Mouse (Mus musculus): ENCODE results near the gene Agbl1. TPM values are rescaled to one million over a fixed set of nuclear protein-coding genes. Genes with fewer than 3 reads are reported as not detected.
A peak's percentile ranks its signal among the peaks of the same experiment; 100 is the strongest.

The Agbl1 gene
- total and polyA plus RNA-seq, 2 experiments from 2014 or later: 0.15 to 0.43 TPM

DNA sequence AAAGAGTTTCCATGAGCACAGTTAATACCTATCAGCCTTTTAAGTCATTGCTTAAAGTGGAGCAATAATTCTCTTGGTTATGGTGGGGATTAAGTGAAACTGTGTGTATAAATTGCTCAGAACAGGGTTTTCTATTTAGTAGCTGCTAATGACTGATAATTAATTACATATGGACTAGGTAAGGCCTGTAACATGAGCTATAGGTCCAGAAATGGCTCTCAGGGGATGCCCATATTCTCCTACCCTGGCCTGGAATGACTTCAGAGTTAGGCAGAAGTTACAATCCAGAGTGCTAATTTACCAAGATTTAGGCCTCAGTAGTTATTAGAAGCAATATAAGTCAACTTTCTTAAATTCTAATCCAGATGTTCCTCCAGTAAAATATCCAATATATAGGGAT lies 317.6 kb downstream of the Agbl1 start:
- no peak overlapping the region for H3K27ac ChIP-seq (ENCODE audit: low read depth, low read length)
- H3K36me3 ChIP-seq (ENCODE audit: insufficient read depth): no peaks in the 10 kb centered on the region
- no peak for DNase-seq
- H3K27me3 ChIP-seq (ENCODE audit: insufficient read depth, low read length): no peaks in the 10 kb centered on the region
- H3K9ac ChIP-seq: no peak overlapping the region
- H3K9me3 ChIP-seq (ENCODE audit: low read length): no peaks in the 10 kb centered on the region
- H3K4me3 ChIP-seq (ENCODE audit: low read depth, low read length): no peak overlapping the region
- H3K4me1 ChIP-seq (ENCODE audit: insufficient read depth): no peaks in the 10 kb centered on the region
- no peak for ATAC-seq
- TF ChIP-seq CTCF (IDR thresholded peaks at IDR 0.05; ENCODE audit: low read depth): no peak
- no peak overlapping the region for H3K4me2 ChIP-seq (ENCODE audit: low read depth)

DNA sequence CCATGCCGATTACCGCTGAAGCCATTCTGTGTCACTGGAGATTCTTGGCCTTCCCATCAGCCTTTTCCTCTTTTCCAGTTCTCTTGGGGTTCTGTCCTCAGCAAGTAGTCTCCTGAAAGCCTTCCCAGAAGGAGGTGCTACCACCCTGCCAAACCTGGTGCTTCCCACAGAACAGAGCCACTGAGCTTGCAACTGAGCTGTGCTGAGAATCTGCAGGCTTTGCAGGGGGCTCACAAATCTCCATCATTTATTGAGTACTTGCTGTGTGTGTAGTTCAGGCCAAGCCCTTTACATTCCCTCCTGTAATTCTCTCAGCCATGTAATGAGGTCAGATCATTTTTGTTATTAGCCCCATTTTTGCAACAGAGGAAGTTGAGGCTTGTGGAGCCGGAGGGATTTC lies 322.2 kb downstream of the Agbl1 start:
- H3K27me3 ChIP-seq (ENCODE audit: insufficient read depth, low read length): no peaks in the 10 kb centered on the region
- H3K9me3 ChIP-seq (ENCODE audit: low read length): no peaks in the 10 kb centered on the region
- H3K4me1 ChIP-seq (ENCODE audit: insufficient read depth): no peaks in the 10 kb centered on the region
- ATAC-seq (no peak), DNase-seq (no peak)
- no peak for TF ChIP-seq CTCF (IDR thresholded peaks at IDR 0.05; ENCODE audit: low read depth)
- no peak overlapping the region for H3K9ac ChIP-seq
- H3K36me3 ChIP-seq (ENCODE audit: insufficient read depth): no peaks in the 10 kb centered on the region
- WGBS: 90% methylated on average over 3 of the region's 3 CpGs
- no peak overlapping the region for H3K4me2 ChIP-seq (ENCODE audit: low read depth)
- no peak overlapping the region for H3K4me3 ChIP-seq (ENCODE audit: low read depth, low read length)
- H3K27ac ChIP-seq (ENCODE audit: low read depth, low read length): no peak overlapping the region

DNA sequence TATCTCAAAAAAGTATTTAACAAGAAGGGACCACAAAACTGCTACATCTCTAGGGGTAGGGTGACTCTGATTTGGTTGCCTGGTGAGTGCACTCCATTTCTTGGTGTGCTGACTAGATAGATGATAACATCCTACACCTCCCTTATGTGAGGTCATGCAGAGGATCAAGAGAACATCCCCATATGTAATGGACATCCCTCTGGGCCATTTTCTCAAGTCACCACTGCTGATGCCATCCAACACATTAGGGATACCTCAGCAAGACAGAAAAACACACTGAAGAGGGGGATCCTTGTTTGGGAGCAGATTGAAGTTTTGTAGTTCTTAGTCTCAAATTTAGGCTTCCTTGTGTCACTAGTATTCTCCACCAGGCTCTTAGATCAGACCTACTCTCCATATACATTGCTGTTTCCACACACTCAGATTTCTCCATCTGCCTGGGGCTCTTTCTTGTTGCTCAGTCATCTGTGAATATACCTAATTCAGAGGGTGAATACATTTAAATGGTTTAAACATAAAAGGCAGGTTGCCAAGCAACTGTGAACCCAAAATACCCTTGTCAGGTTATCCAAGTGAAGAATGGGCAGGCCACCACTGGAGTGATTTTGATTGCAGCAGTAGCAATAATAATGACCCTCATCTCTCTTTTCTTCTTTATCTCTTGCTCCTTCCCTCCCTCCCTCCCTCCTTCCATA lies 331.0 kb downstream of the Agbl1 start:
- no peak overlapping the region for H3K4me2 ChIP-seq (ENCODE audit: low read depth)
- H3K9ac ChIP-seq: no peak overlapping the region
- no peaks in the 10 kb centered on the region for H3K9me3 ChIP-seq (ENCODE audit: low read length)
- TF ChIP-seq CTCF (IDR thresholded peaks at IDR 0.05; ENCODE audit: low read depth): no peak
- no peak overlapping the region for H3K27ac ChIP-seq (ENCODE audit: low read depth, low read length)
- H3K36me3 ChIP-seq (ENCODE audit: insufficient read depth): no peaks in the 10 kb centered on the region
- H3K4me1 ChIP-seq (ENCODE audit: insufficient read depth): no peaks in the 10 kb centered on the region
- H3K27me3 ChIP-seq (ENCODE audit: insufficient read depth, low read length): no peaks in the 10 kb centered on the region
- ATAC-seq: no peak
- DNase-seq: no peak
- no peak overlapping the region for H3K4me3 ChIP-seq (ENCODE audit: low read depth, low read length)

DNA sequence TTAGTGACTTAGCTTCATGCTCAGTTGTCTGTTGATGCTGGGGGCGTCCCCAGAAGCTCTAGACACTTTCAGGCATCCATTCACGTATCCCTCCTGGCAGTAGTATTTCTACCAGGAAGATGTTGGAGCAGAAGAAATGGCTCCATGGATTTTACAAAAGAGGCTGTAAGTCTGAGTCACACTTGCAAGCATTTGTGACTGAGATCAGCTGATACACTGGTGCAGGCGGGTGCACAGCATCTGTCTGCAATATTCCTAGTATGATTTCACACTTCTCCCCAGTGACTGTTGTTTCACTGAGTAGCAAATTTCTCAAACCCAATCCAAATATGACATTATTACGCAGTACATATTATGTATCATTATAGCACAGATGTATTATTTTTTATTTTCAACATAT lies 332.8 kb downstream of the Agbl1 start:
- no peak overlapping the region for H3K4me2 ChIP-seq (ENCODE audit: low read depth)
- no peak for ATAC-seq
- no peaks in the 10 kb centered on the region for H3K27me3 ChIP-seq (ENCODE audit: insufficient read depth, low read length)
- no peak overlapping the region for H3K27ac ChIP-seq (ENCODE audit: low read depth, low read length)
- H3K9ac ChIP-seq: no peak overlapping the region
- no peak for DNase-seq
- H3K4me1 ChIP-seq (ENCODE audit: insufficient read depth): no peaks in the 10 kb centered on the region
- no peaks in the 10 kb centered on the region for H3K9me3 ChIP-seq (ENCODE audit: low read length)
- no peak overlapping the region for H3K4me3 ChIP-seq (ENCODE audit: low read depth, low read length)
- 73% methylated on average over 4 of the region's 4 CpGs for WGBS
- H3K36me3 ChIP-seq (ENCODE audit: insufficient read depth): no peaks in the 10 kb centered on the region
- no peak for TF ChIP-seq CTCF (IDR thresholded peaks at IDR 0.05; ENCODE audit: low read depth)

DNA sequence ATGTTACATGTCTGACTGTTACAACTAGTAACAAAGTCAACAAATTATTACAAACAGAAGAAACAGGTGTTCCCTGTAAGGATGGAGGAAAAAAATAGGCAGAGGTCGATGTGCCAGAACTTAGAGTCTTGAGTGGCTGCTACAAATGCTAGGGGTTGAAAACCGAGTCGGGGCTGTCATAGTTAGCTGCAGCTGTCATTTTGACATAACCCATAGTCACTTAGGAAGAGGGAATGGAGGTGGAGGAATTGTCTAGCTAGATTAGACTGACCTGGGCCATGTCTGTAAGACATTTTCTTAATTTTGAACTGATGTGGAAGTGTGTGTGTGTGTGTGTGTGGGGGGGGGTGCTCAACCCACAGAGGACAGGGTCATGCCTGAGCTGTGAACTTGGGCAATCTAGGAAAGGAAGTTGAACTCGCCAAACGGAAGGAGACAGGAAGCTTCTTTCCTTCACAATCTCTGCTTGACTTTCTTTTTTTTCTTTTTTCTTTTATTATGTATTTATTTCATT lies 364.9 kb downstream of the Agbl1 start:
- Histone ChIP-seq H3K4me3 (ENCODE audit: low read depth, low read length) (no peak overlapping the region), H3K4me2 (ENCODE audit: low read depth) (no peak overlapping the region), H3K9ac (no peak overlapping the region), H3K27ac (ENCODE audit: low read depth, low read length) (no peak overlapping the region), H3K4me1 (ENCODE audit: insufficient read depth) (no peaks in the 10 kb centered on the region), H3K9me3 (ENCODE audit: low read length) (no peaks in the 10 kb centered on the region), H3K36me3 (ENCODE audit: insufficient read depth) (no peaks in the 10 kb centered on the region), H3K27me3 (ENCODE audit: insufficient read depth, low read length) (no peaks in the 10 kb centered on the region)
- DNase-seq: no peak
- ATAC-seq: no peak
- no peak for TF ChIP-seq CTCF (IDR thresholded peaks at IDR 0.05; ENCODE audit: low read depth)
- WGBS: 87% methylated on average over 5 of the region's 5 CpGs

DNA sequence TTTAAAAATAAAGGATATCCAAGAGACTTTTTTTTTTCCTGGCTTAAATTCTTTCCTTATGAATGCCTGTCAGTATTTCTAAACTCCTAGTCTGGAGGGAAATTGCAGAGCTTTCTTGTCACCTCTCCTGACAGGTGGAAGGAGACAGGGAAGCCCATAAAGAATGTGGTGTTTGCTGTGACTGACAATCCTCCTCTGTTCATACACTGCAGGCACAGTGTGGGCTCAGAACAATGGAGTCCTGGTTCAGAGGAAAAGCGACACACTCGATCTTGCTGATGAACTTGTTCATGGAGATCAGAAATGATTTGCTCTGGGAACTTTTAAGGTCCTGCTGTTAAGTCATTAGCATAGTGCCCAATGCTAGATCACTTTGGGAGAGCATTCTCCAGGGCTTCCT lies 368.1 kb downstream of the Agbl1 start:
- no peak overlapping the region for H3K4me3 ChIP-seq (ENCODE audit: low read depth, low read length)
- no peaks in the 10 kb centered on the region for H3K27me3 ChIP-seq (ENCODE audit: insufficient read depth, low read length)
- H3K36me3 ChIP-seq (ENCODE audit: insufficient read depth): no peaks in the 10 kb centered on the region
- H3K4me2 ChIP-seq (ENCODE audit: low read depth): no peak overlapping the region
- no peak for TF ChIP-seq CTCF (IDR thresholded peaks at IDR 0.05; ENCODE audit: low read depth)
- H3K9me3 ChIP-seq (ENCODE audit: low read length): no peaks in the 10 kb centered on the region
- DNase-seq: peak; percentile 5
- no peaks in the 10 kb centered on the region for H3K4me1 ChIP-seq (ENCODE audit: insufficient read depth)
- ATAC-seq: no peak; the same call in 1 of the 2 replicates
- H3K9ac ChIP-seq: no peak overlapping the region
- H3K27ac ChIP-seq (ENCODE audit: low read depth, low read length): no peak overlapping the region
- WGBS: 22% methylated on average over 2 of the region's 2 CpGs

DNA sequence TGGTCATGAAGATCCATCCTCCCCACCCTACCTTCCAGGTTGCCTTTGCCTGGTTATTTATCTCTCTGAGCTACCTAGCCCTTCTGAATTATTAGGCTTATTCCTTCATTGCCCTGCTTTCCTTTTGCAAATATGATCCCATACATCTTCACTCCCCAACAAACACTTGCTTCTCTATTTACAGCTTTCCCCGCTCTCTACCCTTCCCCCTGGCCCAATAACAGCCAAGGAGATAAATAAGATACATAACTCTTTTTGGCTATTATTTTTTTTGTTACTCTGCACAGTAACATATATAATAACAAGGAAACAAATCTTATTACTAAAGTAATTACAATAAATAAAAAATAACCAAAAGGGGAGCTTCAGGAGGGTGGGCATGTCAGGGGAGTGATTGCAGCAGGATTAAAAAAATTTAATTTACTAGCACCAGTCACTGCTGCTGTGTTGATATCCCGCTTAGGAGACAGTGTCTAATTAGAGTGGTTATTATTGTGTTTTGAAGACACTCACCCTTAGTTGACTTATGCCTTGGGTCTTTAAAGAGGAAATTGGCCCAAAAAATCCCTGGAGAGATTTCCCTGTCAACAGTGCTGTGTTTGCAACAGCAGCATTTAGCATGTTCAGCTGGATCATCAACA lies 370.5 kb downstream of the Agbl1 start:
- no peak for DNase-seq
- no peaks in the 10 kb centered on the region for H3K4me1 ChIP-seq (ENCODE audit: insufficient read depth)
- TF ChIP-seq CTCF (IDR thresholded peaks at IDR 0.05; ENCODE audit: low read depth): no peak
- ATAC-seq: no peak
- no peak overlapping the region for H3K27ac ChIP-seq (ENCODE audit: low read depth, low read length)
- no peaks in the 10 kb centered on the region for H3K27me3 ChIP-seq (ENCODE audit: insufficient read depth, low read length)
- 82% methylated on average over 2 of the region's 2 CpGs for WGBS
- no peak overlapping the region for H3K4me3 ChIP-seq (ENCODE audit: low read depth, low read length)
- H3K36me3 ChIP-seq (ENCODE audit: insufficient read depth): no peaks in the 10 kb centered on the region
- no peak overlapping the region for H3K4me2 ChIP-seq (ENCODE audit: low read depth)
- H3K9ac ChIP-seq: no peak overlapping the region
- no peaks in the 10 kb centered on the region for H3K9me3 ChIP-seq (ENCODE audit: low read length)
